Mouse (Mus musculus) cerebellum, adult 2 months (tissue): ENCODE data around the gene Dcun1d4.

ENCODE experiments used
- CTCF ChIP-seq: fragments of 200-500 bp; IDR thresholded peaks from 2 replicates; pipeline ENCODE4 v1.5.1; 2011; ENCODE audit warnings: low read depth, mild to moderate bottlenecking, control low read depth, low read length, moderate library complexity, borderline replicate concordance; ENCODE audit not compliant: insufficient read depth
- POLR2A ChIP-seq: fragments of 200-500 bp; IDR thresholded peaks from 2 replicates; pipeline ENCODE4 v1.6.1; 2011; ENCODE audit warnings: low read length, control low read depth, borderline replicate concordance; ENCODE audit not compliant: insufficient read depth

GRCm38 (mm10) chr5:73574616-73575015 lies 93.8 kb downstream of the Dcun1d4 start:
- TF ChIP-seq POLR2A (no peak), CTCF (no peak)
